Comparison of ENCODE assay signal across 9 mouse cellular contexts in the genomic region with DNA sequence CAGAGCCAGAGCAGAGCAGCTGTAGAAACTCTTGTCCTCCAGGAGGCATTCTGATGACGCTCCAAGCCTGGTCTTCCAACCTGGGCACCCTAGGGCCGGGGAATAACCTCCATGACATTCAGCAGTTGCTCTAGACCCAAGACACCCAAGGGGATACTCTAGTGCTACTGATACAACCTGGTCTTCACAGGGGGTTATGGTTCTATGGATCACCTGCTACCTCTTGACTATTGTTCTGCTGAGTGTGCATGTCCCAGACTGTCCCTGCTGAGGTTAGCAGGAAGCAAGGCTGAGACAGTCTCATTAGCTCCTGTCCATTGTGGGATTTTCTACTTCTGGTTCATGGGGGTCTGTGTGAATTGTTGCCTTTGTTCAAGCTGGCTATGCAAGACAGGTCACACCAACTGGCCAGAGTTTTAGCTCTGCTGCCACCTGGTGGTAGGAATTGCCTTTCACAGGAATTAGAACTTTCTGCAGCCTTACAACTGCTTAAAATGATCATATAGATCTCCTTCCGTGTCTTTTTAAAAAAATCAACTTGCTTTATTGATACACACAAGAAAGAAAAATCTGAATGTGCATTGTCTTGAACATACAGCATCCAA. TPM values are rescaled to one million over a fixed set of nuclear protein-coding genes. Genes with fewer than 3 reads are reported as not detected.
DNase-seq lines count a peak whose midpoint lies in the region; ATAC-seq and TF ChIP-seq lines count a peak whose summit lies in the region.
"Had no signal": no experiment of that assay in that cellular context is flagged by ENCODE, and none has a peak within 500 bp of the region (broad histone marks: within the 10 kb centered on the region; RNA-seq: fewer than 3 reads in every experiment).

No protein-coding gene starts in this region.

- no peak overlapping the region for H3K27ac ChIP-seq in hindbrain, embryonic 12.5 days
- H3K27ac ChIP-seq: macrophage had no signal

- no peaks in the 10 kb centered on the region for H3K36me3 ChIP-seq in G1E (replicated peaks)
- H3K36me3 ChIP-seq in hindbrain, embryonic 12.5 days = no peaks in the 10 kb centered on the region

- peak; percentile 5 for DNase-seq in G1E (ENCODE audit: low spot score)
- DNase-seq in brain, embryonic 14.5 days (ENCODE audit: low read depth) = peak; percentile 90
- DNase-seq in fibroblast of lung, adult 2 months (ENCODE audit: low read depth) = peak; percentile 40
- peak; percentile 80 for DNase-seq in layer of hippocampus, adult 9-10 months (ENCODE audit: low spot score)
- peak; percentile 83 for DNase-seq in lung, postnatal 14 days
- DNase-seq in right cerebral cortex, adult 18-20 months = peak; percentile 61
- DNase-seq in urinary bladder, postnatal 10 days (ENCODE audit: low spot score) = peak; percentile 31

- no peak overlapping the region for H3K9ac ChIP-seq in hindbrain, embryonic 12.5 days

- no peak for ATAC-seq in G1E (ENCODE audit: extremely low read depth, insufficient number of reproducible peaks, low FRiP score, poor library complexity, severe bottlenecking)
- ATAC-seq in hindbrain, embryonic 12.5 days (ENCODE audit: low FRiP score) = peak; percentile 83

- no peaks in the 10 kb centered on the region for H3K27me3 ChIP-seq in G1E (ENCODE audit: insufficient read depth, low read length)
- H3K27me3 ChIP-seq in hindbrain, embryonic 12.5 days = no peaks in the 10 kb centered on the region

- H3K9me3 ChIP-seq in G1E (replicated peaks) = no peaks in the 10 kb centered on the region
- no peaks in the 10 kb centered on the region for H3K9me3 ChIP-seq in hindbrain, embryonic 12.5 days (replicated peaks)

- 56% methylated on average over 3 of the region's 3 CpGs for whole genome bisulfite sequencing in hindbrain, embryonic 12.5 days

- no peaks in the 10 kb centered on the region for H3K4me1 ChIP-seq in G1E (ENCODE audit: insufficient read depth, low read depth, low read length)
- H3K4me1 ChIP-seq in hindbrain, embryonic 12.5 days = no peaks in the 10 kb centered on the region

- H3K4me3 ChIP-seq in G1E (ENCODE audit: low read depth, low read length) = no peak overlapping the region
- no peak overlapping the region for H3K4me3 ChIP-seq in hindbrain, embryonic 12.5 days

- H3K4me2 ChIP-seq in hindbrain, embryonic 12.5 days (replicated peaks) = no peak overlapping the region

- no peak for TF ChIP-seq POLR2A in brain, embryonic 14.5 days (IDR thresholded peaks at IDR 0.05; ENCODE audit: borderline replicate concordance, extremely low read depth, insufficient read depth, insufficient read length, poor library complexity, severe bottlenecking)

- TF ChIP-seq CTCF in G1E (IDR thresholded peaks at IDR 0.05; ENCODE audit: low read depth, low read length) = peak; percentile 31; the same call in 1 of the 2 replicates
- TF ChIP-seq CTCF in brain, embryonic 14.5 days (IDR thresholded peaks at IDR 0.05; ENCODE audit: borderline replicate concordance, extremely low read depth, insufficient read depth, insufficient read length) = peak; percentile 80; the same call in 1 of the 2 replicates

RNA-seq across cellular contexts. Expression of gene Tmed3, which starts 30.8 kb away (rescaled TPM):
- total RNA-seq in G1E (2014; fragmentation: Nextera tagmentation) (24.0 and 26.9 TPM in 2 replicates), G1E (2017) (29.5 and 29.6 TPM in 2 replicates)
- 18.7 and 21.5 TPM in 2 replicates for polyA plus RNA-seq in G1E (2012)
- polyA plus RNA-seq in brain, embryonic 14.5 days (2012; rRNA removed) = 38.1 TPM in 2 replicates
- 45.1 and 48.5 TPM in 2 replicates for polyA plus RNA-seq in hindbrain, embryonic 12.5 days (2016; fragmentation: Nextera tagmentation; extraction: Ambion mirVana)

RNA-seq across cellular contexts. Expression of gene Minar1, which starts 51.2 kb away (rescaled TPM):
- total RNA-seq in G1E (2014; fragmentation: Nextera tagmentation) = not detected in 2 replicates
- 0.05 and 0.06 TPM in 2 replicates for total RNA-seq in G1E (2017)
- not detected in 2 replicates for polyA plus RNA-seq in G1E (2012)
- 0.73 and 2.4 TPM in 2 replicates for polyA plus RNA-seq in brain, embryonic 14.5 days (2012; rRNA removed)
- 0.97 and 1.1 TPM in 2 replicates for polyA plus RNA-seq in hindbrain, embryonic 12.5 days (2016; fragmentation: Nextera tagmentation; extraction: Ambion mirVana)
- polyA plus RNA-seq: macrophage had no signal

Comparison
In these comparisons a context has a peak if more than half of its experiments do, and no peak if none do; other contexts are left out.
1. DNase-seq: peak in every context shown above with its lines; median percentile 90 in brain, embryonic 14.5 days; 83 in lung, postnatal 14 days; 80 in layer of hippocampus, adult 9-10 months; 61 in right cerebral cortex, adult 18-20 months; 40 in fibroblast of lung, adult 2 months; 31 in urinary bladder, postnatal 10 days; 5 in G1E.